Mouse (Mus musculus): ENCODE results near the gene Lyrm9. TPM values are rescaled to one million over a fixed set of nuclear protein-coding genes. Genes with fewer than 3 reads are reported as not detected.
A peak's percentile ranks its signal among the peaks of the same experiment; 100 is the strongest.

Lyrm9 gene
- 13.7 and 14.9 TPM in 2 replicates for polyA plus RNA-seq (2016; fragmentation: Nextera tagmentation; extraction: Ambion mirVana)

DNA sequence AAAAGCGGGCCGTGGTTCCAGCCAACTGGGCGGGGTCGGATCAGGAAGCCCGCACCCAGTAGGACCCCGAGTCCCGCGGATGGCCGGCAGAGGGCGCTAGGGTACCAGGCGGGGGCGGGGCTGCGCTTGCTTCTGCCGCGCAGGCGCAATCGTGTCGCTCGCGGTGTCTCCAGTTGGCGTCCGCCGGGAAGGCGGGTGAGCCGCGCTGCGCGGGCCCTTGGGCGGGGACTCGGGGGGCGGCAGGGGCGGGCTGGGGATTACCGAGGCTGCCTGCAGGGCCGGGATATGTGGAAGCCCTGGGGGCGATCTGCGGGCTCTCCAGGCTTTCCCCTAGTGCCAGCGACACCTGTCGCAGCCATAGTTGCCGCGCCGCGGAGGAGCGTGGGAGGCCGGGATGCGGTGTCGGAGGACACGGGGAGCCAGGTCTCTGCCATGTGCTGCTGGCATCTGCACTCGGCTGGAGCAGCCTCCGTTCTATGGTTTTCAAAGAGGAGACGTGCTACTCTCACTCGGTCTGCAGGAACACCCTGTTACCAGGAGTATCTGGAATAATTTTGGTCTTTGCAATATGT, at the start of gene Lyrm9:
Lyrm9 (plus strand) TSS at position 143 of the 572 bp plus-strand sequence.
- Histone ChIP-seq H3K4me3 (replicated peaks) (peak within 1 kb of the TSS; percentile 67), H3K9me3 (no peaks in the 10 kb centered on the region), H3K27ac (0 out of 2 replicates have a peak within 1 kb of the TSS, but pooled peaks have one; percentile 12), H3K4me1 (replicated peaks) (peaks cover 23% of the 10 kb centered on the region), H3K9ac (replicated peaks) (peak within 1 kb of the TSS; percentile 68), H3K27me3 (peaks cover 9% of the 10 kb centered on the region), H3K4me2 (peak within 1 kb of the TSS; percentile 82), H3K36me3 (no peaks in the 10 kb centered on the region)
- under 1% methylated on average over 51 of the region's 51 CpGs for WGBS
- peak; percentile 57 for ATAC-seq (ENCODE audit: insufficient number of reproducible peaks, insufficient read depth, low FRiP score, low TSS enrichment, low read depth)

DNA sequence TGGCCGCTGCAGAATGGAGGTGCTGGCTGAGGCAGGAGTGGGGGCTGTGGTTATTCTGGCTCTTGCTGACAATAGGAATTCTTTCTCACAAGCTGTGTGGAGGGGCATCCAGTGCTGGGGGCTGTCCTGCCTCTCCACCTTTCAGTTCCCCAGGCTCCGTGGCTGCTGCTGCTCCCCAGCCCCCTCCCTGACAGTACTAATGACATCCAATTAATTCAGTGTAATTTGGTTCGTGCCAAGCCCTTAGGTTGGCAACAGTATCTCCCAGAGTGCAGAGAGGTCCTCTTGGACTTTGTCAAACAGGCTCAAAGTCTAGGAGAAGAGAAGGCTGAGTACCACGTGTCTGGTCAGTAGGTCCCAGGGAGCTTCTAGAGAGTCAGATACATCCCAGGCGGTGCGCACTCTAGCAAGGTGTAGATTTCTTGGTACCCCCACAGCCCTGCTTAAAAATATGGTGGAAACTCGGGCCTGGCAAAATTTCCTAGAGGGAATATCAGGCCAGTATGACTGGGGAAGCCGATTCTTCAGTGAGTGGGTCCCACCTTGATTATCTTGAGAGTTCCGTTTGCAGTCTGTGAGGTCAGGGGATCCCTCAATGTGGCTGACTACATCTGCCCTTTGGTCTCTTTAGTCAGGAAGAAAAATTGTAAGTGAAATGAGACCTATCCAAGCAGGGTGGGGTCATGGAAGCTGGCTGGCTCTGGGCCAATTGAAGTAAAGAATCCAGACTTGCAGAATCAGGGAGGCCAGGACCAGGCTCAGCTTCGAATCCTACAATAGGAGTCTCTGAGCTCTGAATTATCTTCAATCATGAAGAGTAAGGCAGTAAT, 48.3 kb upstream of the Lyrm9 start:
- Histone ChIP-seq H3K9ac (replicated peaks) (no peak overlapping the region), H3K27ac (no peak overlapping the region), H3K4me1 (replicated peaks) (no peaks in the 10 kb centered on the region), H3K36me3 (no peaks in the 10 kb centered on the region), H3K4me3 (replicated peaks) (no peak overlapping the region), H3K4me2 (no peak overlapping the region), H3K27me3 (no peaks in the 10 kb centered on the region), H3K9me3 (no peaks in the 10 kb centered on the region)
- WGBS, result 63% methylated on average over 10 of the region's 10 CpGs
- ATAC-seq (ENCODE audit: insufficient number of reproducible peaks, insufficient read depth, low FRiP score, low TSS enrichment, low read depth), result no peak

- no peak overlapping the region for H3K27ac ChIP-seq
- no peak overlapping the region for H3K9ac ChIP-seq (replicated peaks)
- no peak overlapping the region for H3K4me2 ChIP-seq
- WGBS, result 88% methylated on average over 3 of the region's 3 CpGs
- no peaks in the 10 kb centered on the region for H3K9me3 ChIP-seq
- H3K4me1 ChIP-seq (replicated peaks), result no peaks in the 10 kb centered on the region
- ATAC-seq (ENCODE audit: insufficient number of reproducible peaks, insufficient read depth, low FRiP score, low TSS enrichment, low read depth), result no peak
- no peaks in the 10 kb centered on the region for H3K27me3 ChIP-seq
- no peaks in the 10 kb centered on the region for H3K36me3 ChIP-seq
- no peak overlapping the region for H3K4me3 ChIP-seq (replicated peaks)
Measured at GRCm38 (mm10) chr11:78780002-78780401, 46.4 kb upstream of the Lyrm9 start.

- no peak overlapping the region for H3K4me2 ChIP-seq
- ATAC-seq (ENCODE audit: insufficient number of reproducible peaks, insufficient read depth, low FRiP score, low TSS enrichment, low read depth), result no peak
- H3K9ac ChIP-seq (replicated peaks), result no peak overlapping the region
- H3K4me3 ChIP-seq (replicated peaks), result no peak overlapping the region
- no peak overlapping the region for H3K27ac ChIP-seq
- H3K36me3 ChIP-seq, result no peaks in the 10 kb centered on the region
- no peaks in the 10 kb centered on the region for H3K4me1 ChIP-seq (replicated peaks)
- H3K9me3 ChIP-seq, result no peaks in the 10 kb centered on the region
- 74% methylated on average over 3 of the region's 3 CpGs for WGBS
- no peaks in the 10 kb centered on the region for H3K27me3 ChIP-seq
Measured at GRCm38 (mm10) chr11:78780571-78780970, 45.8 kb upstream of the Lyrm9 start.

GRCm38 (mm10) chr11:78782326-78782725, 44.1 kb upstream of the Lyrm9 start:
- no peak overlapping the region for H3K4me3 ChIP-seq (replicated peaks)
- no peaks in the 10 kb centered on the region for H3K36me3 ChIP-seq
- no peaks in the 10 kb centered on the region for H3K27me3 ChIP-seq
- ATAC-seq (ENCODE audit: insufficient number of reproducible peaks, insufficient read depth, low FRiP score, low TSS enrichment, low read depth), result no peak
- H3K4me2 ChIP-seq, result no peak overlapping the region
- H3K27ac ChIP-seq, result no peak overlapping the region
- H3K9ac ChIP-seq (replicated peaks), result no peak overlapping the region
- no peaks in the 10 kb centered on the region for H3K9me3 ChIP-seq
- H3K4me1 ChIP-seq (replicated peaks), result no peaks in the 10 kb centered on the region
- 72% methylated on average over 5 of the region's 5 CpGs for whole genome bisulfite sequencing

DNA sequence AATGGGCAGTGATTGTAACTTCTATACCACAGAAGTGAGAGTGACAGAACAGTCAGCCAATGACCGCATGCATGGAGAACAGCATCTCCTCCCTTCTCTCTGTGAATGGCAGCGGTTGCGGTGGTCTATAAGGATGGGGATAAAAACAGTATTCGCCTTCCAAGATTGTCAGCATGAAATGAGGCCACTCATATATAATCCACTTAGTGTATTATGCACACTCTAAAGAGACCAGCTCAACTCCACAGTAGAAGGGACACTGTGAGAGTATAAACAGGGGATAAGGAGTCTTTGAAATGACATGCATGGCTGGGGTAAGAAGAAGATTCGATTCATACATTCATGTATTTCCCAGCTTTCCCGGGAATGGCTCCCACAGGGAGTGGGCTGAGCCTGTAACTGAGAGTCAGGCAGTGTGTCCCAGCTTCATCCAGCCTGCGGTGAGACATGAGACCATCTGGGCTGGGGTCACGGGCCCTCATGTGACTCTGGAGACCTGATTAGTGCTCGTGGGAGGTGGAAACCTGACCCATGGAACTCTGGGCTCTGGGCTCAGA, 43.5 kb upstream of the Lyrm9 start:
- ATAC-seq (ENCODE audit: insufficient number of reproducible peaks, insufficient read depth, low FRiP score, low TSS enrichment, low read depth), result no peak
- no peaks in the 10 kb centered on the region for H3K9me3 ChIP-seq
- no peak overlapping the region for H3K4me3 ChIP-seq (replicated peaks)
- H3K4me2 ChIP-seq, result no peak overlapping the region
- no peak overlapping the region for H3K9ac ChIP-seq (replicated peaks)
- no peaks in the 10 kb centered on the region for H3K36me3 ChIP-seq
- no peaks in the 10 kb centered on the region for H3K4me1 ChIP-seq (replicated peaks)
- 70% methylated on average over 9 of the region's 9 CpGs for WGBS
- no peaks in the 10 kb centered on the region for H3K27me3 ChIP-seq
- no peak overlapping the region for H3K27ac ChIP-seq

GRCm38 (mm10) chr11:78786013-78786431, 40.4 kb upstream of the Lyrm9 start:
- Histone ChIP-seq H3K9me3 (no peaks in the 10 kb centered on the region), H3K36me3 (no peaks in the 10 kb centered on the region), H3K4me2 (no peak overlapping the region), H3K27ac (no peak overlapping the region), H3K27me3 (0 out of 2 replicates have a peak, but pooled peaks cover 3% of the 10 kb centered on the region), H3K4me1 (replicated peaks) (no peaks in the 10 kb centered on the region), H3K9ac (replicated peaks) (no peak overlapping the region), H3K4me3 (replicated peaks) (no peak overlapping the region)
- ATAC-seq (ENCODE audit: insufficient number of reproducible peaks, insufficient read depth, low FRiP score, low TSS enrichment, low read depth), result no peak
- WGBS, result 46% methylated on average over 7 of the region's 7 CpGs

DNA sequence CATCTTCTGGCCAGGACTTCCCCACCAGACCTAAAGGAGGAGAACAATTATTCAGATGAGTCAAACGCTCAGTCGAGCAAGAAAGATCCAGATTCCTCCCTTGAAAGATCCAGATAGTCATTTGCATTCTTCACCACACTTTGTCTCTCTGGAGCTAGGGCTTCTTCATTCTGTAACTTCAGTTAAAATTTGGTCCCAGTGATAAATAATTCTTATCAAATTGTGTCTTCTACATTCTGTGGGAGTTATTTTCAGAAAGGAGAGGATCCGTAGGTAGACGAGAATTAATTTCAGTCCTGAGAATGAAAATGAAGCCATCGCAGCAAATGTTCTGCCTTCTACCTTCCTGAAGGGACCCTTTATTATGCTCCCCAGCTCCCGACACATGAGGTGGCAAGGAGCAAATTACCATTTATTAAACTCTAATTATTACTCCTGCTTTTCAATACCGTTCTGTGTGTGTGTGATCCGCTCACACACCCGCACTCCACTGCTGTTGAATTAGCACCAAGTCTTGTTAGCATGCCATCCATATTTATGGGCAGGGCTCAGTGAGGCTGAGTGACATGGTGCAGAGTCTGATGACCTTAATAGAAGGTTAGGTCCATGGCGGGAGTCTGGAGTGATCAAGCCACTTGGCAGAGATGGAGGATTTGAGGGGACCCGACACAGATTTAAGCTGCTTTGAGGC, 36.9 kb upstream of the Lyrm9 start:
- Histone ChIP-seq H3K4me2 (no peak overlapping the region), H3K36me3 (no peaks in the 10 kb centered on the region), H3K27me3 (peaks cover 7% of the 10 kb centered on the region), H3K9ac (replicated peaks) (no peak overlapping the region), H3K4me3 (replicated peaks) (no peak overlapping the region), H3K9me3 (no peaks in the 10 kb centered on the region), H3K4me1 (replicated peaks) (0 out of 2 replicates have a peak, but pooled peaks cover 17% of the 10 kb centered on the region), H3K27ac (0 out of 2 replicates have a peak overlapping the region, but pooled peaks have one; percentile 7)
- no peak for ATAC-seq (ENCODE audit: insufficient number of reproducible peaks, insufficient read depth, low FRiP score, low TSS enrichment, low read depth)
- 82% methylated on average over 11 of the region's 11 CpGs for WGBS

GRCm38 (mm10) chr11:78791582-78791981, 34.8 kb upstream of the Lyrm9 start:
- no peak overlapping the region for H3K4me2 ChIP-seq
- no peak overlapping the region for H3K9ac ChIP-seq (replicated peaks)
- H3K4me3 ChIP-seq (replicated peaks), result no peak overlapping the region
- no peak for ATAC-seq (ENCODE audit: insufficient number of reproducible peaks, insufficient read depth, low FRiP score, low TSS enrichment, low read depth)
- H3K27ac ChIP-seq, result 0 out of 2 replicates have a peak overlapping the region, but pooled peaks have one; percentile 5
- H3K27me3 ChIP-seq, result peaks cover 7% of the 10 kb centered on the region
- H3K36me3 ChIP-seq, result no peaks in the 10 kb centered on the region
- WGBS, result 42% methylated on average over 4 of the region's 4 CpGs
- 0 out of 2 replicates have a peak, but pooled peaks cover 17% of the 10 kb centered on the region for H3K4me1 ChIP-seq (replicated peaks)
- H3K9me3 ChIP-seq, result no peaks in the 10 kb centered on the region

DNA sequence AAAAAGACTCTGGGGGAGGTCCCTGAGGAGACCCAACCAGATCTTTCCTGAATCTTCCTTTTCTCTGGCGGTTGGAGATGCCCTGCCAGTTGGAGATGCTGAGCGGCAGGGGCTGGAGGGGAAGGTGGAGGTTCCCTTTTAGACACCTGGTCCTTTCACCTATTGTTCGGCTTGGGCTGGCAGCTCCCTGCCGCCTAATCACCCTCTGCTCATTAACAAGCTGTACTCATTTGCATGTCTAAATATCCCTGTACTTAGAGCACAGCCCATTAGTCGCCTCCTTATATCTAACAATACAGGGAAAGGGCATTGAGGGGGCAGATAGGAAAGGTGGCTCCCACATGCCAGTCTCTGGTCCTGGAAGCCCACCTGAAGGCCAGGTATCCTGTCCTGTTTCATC, 34.3 kb upstream of the Lyrm9 start:
- Histone ChIP-seq H3K4me2 (no peak overlapping the region), H3K4me1 (replicated peaks) (0 out of 2 replicates have a peak, but pooled peaks cover 17% of the 10 kb centered on the region), H3K36me3 (no peaks in the 10 kb centered on the region), H3K4me3 (replicated peaks) (no peak overlapping the region), H3K27ac (0 out of 2 replicates have a peak overlapping the region, but pooled peaks have one; percentile 5), H3K27me3 (peaks cover 7% of the 10 kb centered on the region), H3K9ac (replicated peaks) (no peak overlapping the region), H3K9me3 (no peaks in the 10 kb centered on the region)
- 50% methylated on average over 5 of the region's 5 CpGs for WGBS
- ATAC-seq (ENCODE audit: insufficient number of reproducible peaks, insufficient read depth, low FRiP score, low TSS enrichment, low read depth), result no peak

DNA sequence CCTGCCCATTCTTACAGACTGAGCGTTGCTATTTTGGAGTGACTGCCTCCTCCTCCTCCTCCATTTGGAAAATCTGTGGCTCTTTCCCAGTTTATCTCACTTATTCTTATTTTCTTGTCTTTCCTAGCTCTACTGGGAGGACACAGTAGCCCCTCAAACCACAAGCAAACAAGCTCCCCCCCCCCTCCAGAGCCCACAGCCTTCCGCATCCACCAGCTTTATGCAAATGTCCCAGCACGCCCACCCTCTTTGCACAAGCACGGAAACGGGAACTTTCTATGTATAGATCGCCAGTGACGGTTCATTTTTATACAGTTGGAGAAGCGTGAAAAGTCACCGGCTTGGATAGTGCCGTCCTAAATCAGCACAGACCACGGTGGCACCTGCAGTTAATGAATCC, 33.9 kb upstream of the Lyrm9 start:
- Histone ChIP-seq H3K4me2 (peak overlapping the region; percentile 1; the same call in 1 of the 2 replicates), H3K27me3 (peaks cover 7% of the 10 kb centered on the region), H3K4me3 (replicated peaks) (no peak overlapping the region), H3K9me3 (no peaks in the 10 kb centered on the region), H3K4me1 (replicated peaks) (0 out of 2 replicates have a peak, but pooled peaks cover 17% of the 10 kb centered on the region), H3K27ac (no peak overlapping the region), H3K36me3 (no peaks in the 10 kb centered on the region), H3K9ac (replicated peaks) (no peak overlapping the region)
- 46% methylated on average over 11 of the region's 11 CpGs for WGBS
- ATAC-seq (ENCODE audit: insufficient number of reproducible peaks, insufficient read depth, low FRiP score, low TSS enrichment, low read depth), result no peak
